Mouse (Mus musculus): ENCODE measurements at regions not wholly inside any gene's neighbourhood (a gene's known extent, or its start where the extent isn't known, plus 50 kb on each side); places are given as distances from the start of the nearest gene placed in this dataset.

GRCm38 (mm10) chr16:92995132-92995992, 169.4 kb upstream of the Runx1 start:
- peaks cover 9% of the 10 kb centered on the region; the same call in 1 of the 2 replicates for H3K27me3 ChIP-seq (ENCODE audit: control insufficient read depth, insufficient read depth, low read length)
- no peak overlapping the region for H3K27ac ChIP-seq (ENCODE audit: low read length)
- H3K36me3 ChIP-seq (ENCODE audit: control insufficient read depth, insufficient read depth): no peaks in the 10 kb centered on the region
- no peak overlapping the region for H3K9ac ChIP-seq (ENCODE audit: low read length)
- 64% methylated on average over 13 of the region's 13 CpGs for WGBS
- ATAC-seq (replicated peaks; ENCODE audit: extremely low read depth, insufficient read depth, low FRiP score): no peak
- H3K4me1 ChIP-seq (ENCODE audit: control insufficient read depth, insufficient read depth, low read length): no peaks in the 10 kb centered on the region
- H3K4me2 ChIP-seq (ENCODE audit: low read depth, low read length): no peak overlapping the region
- H3K4me3 ChIP-seq (ENCODE audit: low read length): no peak overlapping the region
- no peaks in the 10 kb centered on the region; the same call in 1 of the 2 replicates for H3K9me3 ChIP-seq (replicated peaks; ENCODE audit: control insufficient read depth, low read length)

- no peaks in the 10 kb centered on the region for H3K4me1 ChIP-seq (ENCODE audit: control insufficient read depth, insufficient read depth, low read length)
- H3K36me3 ChIP-seq (ENCODE audit: control insufficient read depth, insufficient read depth): no peaks in the 10 kb centered on the region
- WGBS: 55% methylated on average over 3 of the region's 3 CpGs
- ATAC-seq (replicated peaks; ENCODE audit: extremely low read depth, insufficient read depth, low FRiP score): no peak
- H3K4me3 ChIP-seq (ENCODE audit: low read length): no peak overlapping the region
- no peak overlapping the region for H3K4me2 ChIP-seq (ENCODE audit: low read depth, low read length)
- H3K9me3 ChIP-seq (replicated peaks; ENCODE audit: control insufficient read depth, low read length): no peaks in the 10 kb centered on the region
- H3K27me3 ChIP-seq (ENCODE audit: control insufficient read depth, insufficient read depth, low read length): peaks cover 9% of the 10 kb centered on the region; the same call in 1 of the 2 replicates
- no peak overlapping the region for H3K27ac ChIP-seq (ENCODE audit: low read length)
- no peak overlapping the region for H3K9ac ChIP-seq (ENCODE audit: low read length)
Observed at GRCm38 (mm10) chr16:92992876-92993275, 166.9 kb upstream of the Runx1 start.

GRCm38 (mm10) chr16:92991405-92991804, 165.5 kb upstream of the Runx1 start:
- no peak for ATAC-seq (replicated peaks; ENCODE audit: extremely low read depth, insufficient read depth, low FRiP score)
- no peaks in the 10 kb centered on the region for H3K36me3 ChIP-seq (ENCODE audit: control insufficient read depth, insufficient read depth)
- no peaks in the 10 kb centered on the region for H3K4me1 ChIP-seq (ENCODE audit: control insufficient read depth, insufficient read depth, low read length)
- H3K9me3 ChIP-seq (replicated peaks; ENCODE audit: control insufficient read depth, low read length): no peaks in the 10 kb centered on the region
- H3K4me2 ChIP-seq (ENCODE audit: low read depth, low read length): no peak overlapping the region
- no peak overlapping the region for H3K27ac ChIP-seq (ENCODE audit: low read length)
- no peak overlapping the region for H3K4me3 ChIP-seq (ENCODE audit: low read length)
- peaks cover 9% of the 10 kb centered on the region; the same call in 1 of the 2 replicates for H3K27me3 ChIP-seq (ENCODE audit: control insufficient read depth, insufficient read depth, low read length)
- H3K9ac ChIP-seq (ENCODE audit: low read length): no peak overlapping the region
- 73% methylated on average over 7 of the region's 7 CpGs for WGBS

- H3K4me2 ChIP-seq (ENCODE audit: low read depth, low read length): no peak overlapping the region
Observed at GRCm38 (mm10) chr16:92988416-92988815, 162.5 kb upstream of the Runx1 start.

GRCm38 (mm10) chr16:92988000-92988399, 162.1 kb upstream of the Runx1 start:
- H3K36me3 ChIP-seq (ENCODE audit: control insufficient read depth, insufficient read depth): no peaks in the 10 kb centered on the region
- 79% methylated on average over 3 of the region's 3 CpGs for WGBS
- H3K9ac ChIP-seq (ENCODE audit: low read length): no peak overlapping the region
- H3K27ac ChIP-seq (ENCODE audit: low read length): no peak overlapping the region
- H3K4me1 ChIP-seq (ENCODE audit: control insufficient read depth, insufficient read depth, low read length): no peaks in the 10 kb centered on the region
- no peak for ATAC-seq (replicated peaks; ENCODE audit: extremely low read depth, insufficient read depth, low FRiP score)
- no peak overlapping the region for H3K4me2 ChIP-seq (ENCODE audit: low read depth, low read length)
- no peaks in the 10 kb centered on the region for H3K27me3 ChIP-seq (ENCODE audit: control insufficient read depth, insufficient read depth, low read length)
- H3K9me3 ChIP-seq (replicated peaks; ENCODE audit: control insufficient read depth, low read length): no peaks in the 10 kb centered on the region
- H3K4me3 ChIP-seq (ENCODE audit: low read length): no peak overlapping the region

More at GRCm38 (mm10) chr16:92988416-92988815, 162.5 kb upstream of the Runx1 start:
- ATAC-seq (replicated peaks; ENCODE audit: extremely low read depth, insufficient read depth, low FRiP score): no peak
- H3K36me3 ChIP-seq (ENCODE audit: control insufficient read depth, insufficient read depth): no peaks in the 10 kb centered on the region
- H3K9ac ChIP-seq (ENCODE audit: low read length): no peak overlapping the region
- H3K27me3 ChIP-seq (ENCODE audit: control insufficient read depth, insufficient read depth, low read length): no peaks in the 10 kb centered on the region
- no peaks in the 10 kb centered on the region for H3K9me3 ChIP-seq (replicated peaks; ENCODE audit: control insufficient read depth, low read length)
- H3K4me1 ChIP-seq (ENCODE audit: control insufficient read depth, insufficient read depth, low read length): no peaks in the 10 kb centered on the region
- WGBS: 80% methylated on average over 1 of the region's 1 CpGs
- no peak overlapping the region for H3K27ac ChIP-seq (ENCODE audit: low read length)
- no peak overlapping the region for H3K4me3 ChIP-seq (ENCODE audit: low read length)

GRCm38 (mm10) chr16:92985768-92986167, 159.8 kb upstream of the Runx1 start:
- 61% methylated on average over 6 of the region's 6 CpGs for WGBS
- no peaks in the 10 kb centered on the region for H3K36me3 ChIP-seq (ENCODE audit: control insufficient read depth, insufficient read depth)
- no peaks in the 10 kb centered on the region for H3K9me3 ChIP-seq (replicated peaks; ENCODE audit: control insufficient read depth, low read length)
- H3K27ac ChIP-seq (ENCODE audit: low read length): no peak overlapping the region
- H3K4me2 ChIP-seq (ENCODE audit: low read depth, low read length): no peak overlapping the region
- no peak overlapping the region for H3K4me3 ChIP-seq (ENCODE audit: low read length)
- H3K9ac ChIP-seq (ENCODE audit: low read length): no peak overlapping the region
- H3K4me1 ChIP-seq (ENCODE audit: control insufficient read depth, insufficient read depth, low read length): no peaks in the 10 kb centered on the region
- no peak for ATAC-seq (replicated peaks; ENCODE audit: extremely low read depth, insufficient read depth, low FRiP score)
- H3K27me3 ChIP-seq (ENCODE audit: control insufficient read depth, insufficient read depth, low read length): no peaks in the 10 kb centered on the region

- no peaks in the 10 kb centered on the region for H3K4me1 ChIP-seq (ENCODE audit: control insufficient read depth, insufficient read depth, low read length)
Observed at GRCm38 (mm10) chr16:92982934-92983333, 157.0 kb upstream of the Runx1 start.

GRCm38 (mm10) chr16:92979620-92980330, 153.8 kb upstream of the Runx1 start:
- Histone ChIP-seq H3K27me3 (ENCODE audit: control insufficient read depth, insufficient read depth, low read length) (no peaks in the 10 kb centered on the region), H3K27ac (ENCODE audit: low read length) (no peak overlapping the region), H3K36me3 (ENCODE audit: control insufficient read depth, insufficient read depth) (no peaks in the 10 kb centered on the region), H3K4me1 (ENCODE audit: control insufficient read depth, insufficient read depth, low read length) (no peaks in the 10 kb centered on the region), H3K9ac (ENCODE audit: low read length) (no peak overlapping the region), H3K4me3 (ENCODE audit: low read length) (no peak overlapping the region), H3K4me2 (ENCODE audit: low read depth, low read length) (no peak overlapping the region), H3K9me3 (replicated peaks; ENCODE audit: control insufficient read depth, low read length) (no peaks in the 10 kb centered on the region)
- WGBS: 60% methylated on average over 11 of the region's 11 CpGs
- no peak for ATAC-seq (replicated peaks; ENCODE audit: extremely low read depth, insufficient read depth, low FRiP score)

More at GRCm38 (mm10) chr16:92982934-92983333, 157.0 kb upstream of the Runx1 start:
- Histone ChIP-seq H3K9me3 (replicated peaks; ENCODE audit: control insufficient read depth, low read length) (no peaks in the 10 kb centered on the region), H3K36me3 (ENCODE audit: control insufficient read depth, insufficient read depth) (no peaks in the 10 kb centered on the region), H3K4me3 (ENCODE audit: low read length) (no peak overlapping the region), H3K4me2 (ENCODE audit: low read depth, low read length) (no peak overlapping the region), H3K9ac (ENCODE audit: low read length) (no peak overlapping the region), H3K27ac (ENCODE audit: low read length) (no peak overlapping the region), H3K27me3 (ENCODE audit: control insufficient read depth, insufficient read depth, low read length) (no peaks in the 10 kb centered on the region)
- no peak for ATAC-seq (replicated peaks; ENCODE audit: extremely low read depth, insufficient read depth, low FRiP score)
- WGBS: 86% methylated on average over 7 of the region's 7 CpGs

GRCm38 (mm10) chr16:92976097-92976496, 150.1 kb upstream of the Runx1 start:
- no peaks in the 10 kb centered on the region for H3K9me3 ChIP-seq (replicated peaks; ENCODE audit: control insufficient read depth, low read length)
- H3K36me3 ChIP-seq (ENCODE audit: control insufficient read depth, insufficient read depth): no peaks in the 10 kb centered on the region
- no peaks in the 10 kb centered on the region for H3K27me3 ChIP-seq (ENCODE audit: control insufficient read depth, insufficient read depth, low read length)
- no peak overlapping the region for H3K4me3 ChIP-seq (ENCODE audit: low read length)
- no peak for ATAC-seq (replicated peaks; ENCODE audit: extremely low read depth, insufficient read depth, low FRiP score)
- WGBS: 85% methylated on average over 8 of the region's 8 CpGs
- H3K9ac ChIP-seq (ENCODE audit: low read length): no peak overlapping the region
- H3K4me2 ChIP-seq (ENCODE audit: low read depth, low read length): no peak overlapping the region
- no peak overlapping the region for H3K27ac ChIP-seq (ENCODE audit: low read length)
- H3K4me1 ChIP-seq (ENCODE audit: control insufficient read depth, insufficient read depth, low read length): no peaks in the 10 kb centered on the region
